Mouse (Mus musculus): ENCODE results near the gene P4ha3. TPM values are rescaled to one million over a fixed set of nuclear protein-coding genes. Genes with fewer than 3 reads are reported as not detected.

Gene P4ha3
- 3.8 and 7.2 TPM in 2 replicates for polyA plus RNA-seq (2015; fragmentation: Nextera tagmentation; extraction: Ambion mirVana)

DNA sequence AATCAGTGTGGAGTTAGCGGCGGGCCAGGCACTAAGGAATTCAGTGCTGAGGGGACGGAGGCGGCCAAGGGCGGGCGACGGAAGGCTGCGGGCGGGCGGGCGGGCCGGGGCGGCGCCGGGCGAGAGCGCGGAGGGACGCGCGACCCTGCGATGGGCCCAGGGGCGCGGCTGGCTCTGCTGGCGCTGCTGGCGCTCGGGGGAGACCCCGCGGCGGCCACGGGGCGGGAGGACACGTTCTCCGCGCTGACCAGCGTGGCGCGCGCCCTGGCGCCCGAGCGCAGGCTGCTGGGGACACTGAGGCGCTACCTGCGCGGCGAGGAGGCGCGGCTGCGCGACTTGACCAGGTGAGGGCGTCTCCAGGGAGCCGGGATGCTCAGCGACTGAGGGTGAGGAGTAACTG lies at the start of gene P4ha3:
Gene P4ha3 (plus strand): TSS at position 138 of the 400 bp plus-strand sequence.

Other genes starting within 250 kb of the P4ha3 start
- 20.0 and 24.8 TPM in 2 replicates for gene Pold3, start 164.0 kb upstream of the P4ha3 start, polyA plus RNA-seq (2015; fragmentation: Nextera tagmentation; extraction: Ambion mirVana)
- gene Lipt2, start 126.2 kb upstream of the P4ha3 start, polyA plus RNA-seq (2015; fragmentation: Nextera tagmentation; extraction: Ambion mirVana): 13.1 and 15.2 TPM in 2 replicates
- 1.2 and 1.4 TPM in 2 replicates for gene Kcne3, start 109.0 kb upstream of the P4ha3 start, polyA plus RNA-seq (2015; fragmentation: Nextera tagmentation; extraction: Ambion mirVana)
- gene Pgm2l1, start 58.1 kb upstream of the P4ha3 start, polyA plus RNA-seq (2015; fragmentation: Nextera tagmentation; extraction: Ambion mirVana): 1.1 TPM in 2 replicates
- 5.6 and 6.6 TPM in 2 replicates for gene C2cd3, start 86.7 kb downstream of the P4ha3 start, polyA plus RNA-seq (2015; fragmentation: Nextera tagmentation; extraction: Ambion mirVana)
- 87.3 and 102 TPM in 2 replicates for gene Ppme1, start 86.8 kb downstream of the P4ha3 start, polyA plus RNA-seq (2015; fragmentation: Nextera tagmentation; extraction: Ambion mirVana)
- gene Ucp3, start 187.5 kb downstream of the P4ha3 start, polyA plus RNA-seq (2015; fragmentation: Nextera tagmentation; extraction: Ambion mirVana): 0.05 TPM in 1 of 2 replicates, not detected in the other
- gene Ucp2, start 207.8 kb downstream of the P4ha3 start, polyA plus RNA-seq (2015; fragmentation: Nextera tagmentation; extraction: Ambion mirVana): 179 and 263 TPM in 2 replicates
- 0.25 and 0.46 TPM in 2 replicates for gene Dnajb13, start 229.4 kb downstream of the P4ha3 start, polyA plus RNA-seq (2015; fragmentation: Nextera tagmentation; extraction: Ambion mirVana)

All from urinary bladder, postnatal 0 days (tissue).